Mouse (Mus musculus) lung, embryonic 15.5 days (tissue): ENCODE data around the gene Pabpn1. TPM values are rescaled to one million over a fixed set of nuclear protein-coding genes. Genes with fewer than 3 reads are reported as not detected.

Experiments
- ATAC-seq: fragments of 200-750 bp; cut with Nextera tagmentation; 2 replicates; pipeline ENCODE4 v1.8.0; 2017; ENCODE audit warnings: moderate number of reproducible peaks, borderline replicate concordance; ENCODE audit not compliant: low FRiP score, low TSS enrichment; ENCODE audit errors: extremely low read depth
- H3K27ac ChIP-seq: fragments of 300-500 bp; sonication (generic); 2 replicates; pipeline ENCODE4 v1.5.1; 2015; ENCODE audit warnings: moderate library complexity, mild to moderate bottlenecking, inconsistent platforms
- H3K27me3 ChIP-seq: fragments of 300-500 bp; sonication (generic); 2 replicates; pipeline ENCODE4 v1.6.1; 2015; ENCODE audit warnings: inconsistent platforms
- H3K36me3 ChIP-seq: fragments of 300-500 bp; sonication (generic); 2 replicates; pipeline ENCODE4 v1.6.1; 2015; ENCODE audit warnings: inconsistent platforms
- H3K4me1 ChIP-seq: fragments of 300-500 bp; sonication (generic); 2 replicates; pipeline ENCODE4 v1.6.1; 2015; ENCODE audit warnings: inconsistent platforms
- H3K4me2 ChIP-seq: fragments of 300-500 bp; sonication (generic); 2 replicates; pipeline ENCODE4 v1.6.1; 2015; ENCODE audit warnings: inconsistent platforms, mild to moderate bottlenecking, moderate library complexity
- H3K4me3 ChIP-seq: fragments of 300-500 bp; sonication (generic); 2 replicates; pipeline ENCODE4 v1.5.1; 2015; ENCODE audit warnings: mild to moderate bottlenecking, inconsistent platforms
- H3K9ac ChIP-seq: fragments of 300-500 bp; sonication (generic); 2 replicates; pipeline ENCODE4 v1.6.1; 2015; ENCODE audit warnings: inconsistent platforms
- H3K9me3 ChIP-seq: fragments of 300-500 bp; sonication (generic); 2 replicates; pipeline ENCODE4 v1.6.1; 2016; ENCODE audit warnings: inconsistent platforms
- WGBS: fragments of 180-500 bp; shearing (Covaris S2); methylation state at CpG from one replicate; pipeline ENCODE4 v1.1.7; 2015; 5-methylcytosine and 5-hydroxymethylcytosine counted together
- polyA plus RNA-seq: library from polyadenylated mRNA; unstranded; fragments of >200 nt; fragmentation: Nextera tagmentation; extraction: Ambion mirVana; gene quantifications from 2 replicates; pipeline ENCODE4 v1.2.1, GENCODE M21; 2015

The Pabpn1 gene
- polyA plus RNA-seq, 1 experiment from 2014 or later: 102 TPM

- no peak for ATAC-seq
- Histone ChIP-seq H3K4me3 (no peak overlapping the region), H3K9me3 (no peaks in the 10 kb centered on the region), H3K27me3 (no peaks in the 10 kb centered on the region), H3K9ac (no peak overlapping the region), H3K36me3 (peaks cover 40% of the 10 kb centered on the region), H3K27ac (no peak overlapping the region), H3K4me2 (no peak overlapping the region), H3K4me1 (peaks cover 14% of the 10 kb centered on the region)
- 47% methylated on average over 2 of the region's 2 CpGs for WGBS
These were observed 5.1 kb downstream of the Pabpn1 start for GRCm38 (mm10) chr14:54897445-54897844.

GRCm38 (mm10) chr14:54900383-54900782, 8.1 kb downstream of the Pabpn1 start:
- Histone ChIP-seq H3K9me3 (no peaks in the 10 kb centered on the region), H3K36me3 (peaks cover 40% of the 10 kb centered on the region), H3K4me2 (no peak overlapping the region), H3K4me3 (no peak overlapping the region), H3K4me1 (peaks cover 7% of the 10 kb centered on the region), H3K27ac (no peak overlapping the region), H3K27me3 (no peaks in the 10 kb centered on the region), H3K9ac (no peak overlapping the region)
- 1% methylated on average over 3 of the region's 3 CpGs for WGBS
- ATAC-seq: peak; percentile 41; the same call in 1 of the 2 replicates

- Histone ChIP-seq H3K27ac (no peak overlapping the region), H3K36me3 (peaks cover 27% of the 10 kb centered on the region), H3K9me3 (no peaks in the 10 kb centered on the region), H3K9ac (no peak overlapping the region), H3K27me3 (no peaks in the 10 kb centered on the region), H3K4me3 (no peak overlapping the region), H3K4me1 (0 out of 2 replicates have a peak, but pooled peaks cover 3% of the 10 kb centered on the region), H3K4me2 (no peak overlapping the region)
- 89% methylated on average over 4 of the region's 4 CpGs for WGBS
- no peak for ATAC-seq
These were observed 11.3 kb downstream of the Pabpn1 start for GRCm38 (mm10) chr14:54903641-54904040.

GRCm38 (mm10) chr14:54908682-54909081, 16.4 kb downstream of the Pabpn1 start:
- H3K4me3 ChIP-seq: no peak overlapping the region
- peaks cover 13% of the 10 kb centered on the region for H3K4me1 ChIP-seq
- no peak overlapping the region for H3K27ac ChIP-seq
- ATAC-seq: no peak
- no peak overlapping the region for H3K9ac ChIP-seq
- H3K27me3 ChIP-seq: no peaks in the 10 kb centered on the region
- no peaks in the 10 kb centered on the region for H3K9me3 ChIP-seq
- H3K4me2 ChIP-seq: no peak overlapping the region
- H3K36me3 ChIP-seq: peaks cover 27% of the 10 kb centered on the region
- 72% methylated on average over 7 of the region's 7 CpGs for WGBS

DNA sequence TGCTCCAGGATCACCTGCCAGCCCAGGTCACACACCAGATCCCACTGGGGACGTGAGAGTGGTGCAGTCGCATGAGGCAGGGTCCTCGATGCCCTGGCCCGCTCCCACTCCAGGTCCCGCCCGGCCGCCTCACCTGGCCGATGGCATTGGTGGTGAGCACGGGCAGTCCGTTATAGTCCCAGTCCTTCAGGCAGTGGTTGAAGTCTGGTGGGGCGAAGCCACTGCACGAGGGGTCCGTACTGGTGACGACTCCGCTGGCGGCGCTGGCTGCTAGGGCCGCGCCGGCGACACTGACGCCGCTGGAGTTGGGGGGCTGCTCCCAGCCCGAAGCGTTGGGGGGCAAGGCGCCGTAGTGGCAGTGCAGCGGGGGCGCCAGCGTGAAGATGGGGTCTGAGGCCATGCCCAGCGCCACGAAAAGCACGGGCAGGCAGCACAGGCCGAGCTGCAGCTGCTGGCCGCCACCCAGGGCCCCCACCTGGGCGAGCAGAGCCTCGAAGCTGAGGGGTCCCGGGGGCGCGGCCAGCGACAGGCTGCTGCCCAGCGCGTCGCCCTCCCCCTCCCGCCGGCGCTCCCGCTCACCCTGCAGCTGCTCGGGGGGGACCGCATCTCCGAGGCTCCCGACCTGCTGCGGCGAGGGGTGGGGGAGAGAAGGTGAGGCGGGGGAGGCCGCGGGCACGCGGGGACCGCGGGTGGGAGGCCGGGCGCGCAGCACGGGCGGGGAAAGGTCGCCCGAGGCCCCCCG, 20.0 kb downstream of the Pabpn1 start:
- H3K9me3 ChIP-seq: no peaks in the 10 kb centered on the region
- H3K27me3 ChIP-seq: no peaks in the 10 kb centered on the region
- peaks cover 14% of the 10 kb centered on the region for H3K4me1 ChIP-seq
- peak overlapping the region; percentile 100 for H3K4me2 ChIP-seq
- H3K36me3 ChIP-seq: peaks cover 29% of the 10 kb centered on the region
- H3K27ac ChIP-seq: peak overlapping the region; percentile 55
- H3K4me3 ChIP-seq: peak overlapping the region; percentile 95
- peak; percentile 56 for ATAC-seq
- peak overlapping the region; percentile 93 for H3K9ac ChIP-seq
- 1% methylated on average over 60 of the region's 69 CpGs for WGBS

GRCm38 (mm10) chr14:54912886-54913285, 20.6 kb downstream of the Pabpn1 start, which contains the start of gene Slc22a17:
Slc22a17 (minus strand) TSS chr14:54913132.
- Histone ChIP-seq H3K27ac (peak within 1 kb of the TSS; percentile 55), H3K4me1 (peaks cover 14% of the 10 kb centered on the region), H3K4me3 (peak within 1 kb of the TSS; percentile 95), H3K27me3 (no peaks in the 10 kb centered on the region), H3K36me3 (peaks cover 28% of the 10 kb centered on the region), H3K9ac (peak within 1 kb of the TSS; percentile 93), H3K4me2 (peak within 1 kb of the TSS; percentile 100), H3K9me3 (no peaks in the 10 kb centered on the region)
- under 1% methylated on average over 27 of the region's 28 CpGs for WGBS
- peak; percentile 91 for ATAC-seq

GRCm38 (mm10) chr14:54913343-54913742, 21.0 kb downstream of the Pabpn1 start:
- H3K27me3 ChIP-seq: no peaks in the 10 kb centered on the region
- peak overlapping the region; percentile 93 for H3K9ac ChIP-seq
- peak overlapping the region; percentile 95 for H3K4me3 ChIP-seq
- peak overlapping the region; percentile 100 for H3K4me2 ChIP-seq
- 16% methylated on average over 10 of the region's 10 CpGs for whole genome bisulfite sequencing
- ATAC-seq: no peak
- H3K36me3 ChIP-seq: peaks cover 27% of the 10 kb centered on the region
- no peaks in the 10 kb centered on the region for H3K9me3 ChIP-seq
- H3K4me1 ChIP-seq: peaks cover 14% of the 10 kb centered on the region
- H3K27ac ChIP-seq: peak overlapping the region; percentile 12; the same call in 1 of the 2 replicates

GRCm38 (mm10) chr14:54920076-54920685, 27.9 kb downstream of the Pabpn1 start:
- Histone ChIP-seq H3K27ac (no peak overlapping the region), H3K36me3 (peaks cover 43% of the 10 kb centered on the region), H3K9me3 (no peaks in the 10 kb centered on the region), H3K4me2 (no peak overlapping the region), H3K27me3 (no peaks in the 10 kb centered on the region), H3K4me1 (peaks cover 16% of the 10 kb centered on the region), H3K9ac (no peak overlapping the region), H3K4me3 (no peak overlapping the region)
- 85% methylated on average over 16 of the region's 16 CpGs for WGBS
- no peak for ATAC-seq

DNA sequence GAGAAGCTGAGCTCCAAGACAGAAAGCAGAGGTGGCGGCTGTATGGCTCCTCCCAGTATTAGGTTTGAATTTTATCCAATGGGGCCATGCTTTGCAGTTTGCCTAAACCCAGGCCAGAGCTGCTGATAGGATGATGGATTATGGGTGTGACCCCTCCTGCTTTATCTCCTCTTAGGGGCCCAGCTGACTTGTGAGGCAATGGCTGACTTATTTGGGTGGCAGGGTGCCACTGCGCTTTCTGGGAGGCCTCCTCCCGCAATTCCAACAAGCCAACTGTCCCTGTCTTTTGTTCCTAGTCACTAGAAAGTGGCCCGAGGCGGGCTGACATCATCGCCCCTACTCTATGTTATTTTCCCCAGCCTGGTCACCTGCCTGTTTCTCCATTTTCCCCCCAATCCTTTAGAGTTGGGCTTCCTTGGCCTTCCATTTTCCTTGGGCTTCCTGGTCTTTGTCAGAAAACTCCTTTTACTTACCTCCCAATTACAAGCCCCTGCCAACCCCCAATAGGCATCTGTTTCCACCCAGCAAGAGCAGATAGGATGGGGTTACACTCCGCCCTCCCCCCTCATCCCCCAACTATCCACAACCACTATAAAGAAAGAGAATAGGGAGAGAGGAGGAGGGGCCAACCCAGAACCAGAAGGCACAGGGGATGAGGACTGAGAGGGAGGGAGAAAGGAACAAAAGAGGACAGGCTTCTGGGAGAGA, 32.5 kb downstream of the Pabpn1 start:
- Histone ChIP-seq H3K27ac (peak overlapping the region; percentile 98), H3K4me1 (peaks cover 36% of the 10 kb centered on the region), H3K27me3 (0 out of 2 replicates have a peak, but pooled peaks cover 8% of the 10 kb centered on the region), H3K9me3 (no peaks in the 10 kb centered on the region), H3K4me3 (peak overlapping the region; percentile 51), H3K9ac (peak overlapping the region; percentile 68), H3K4me2 (peak overlapping the region; percentile 79), H3K36me3 (peaks cover 14% of the 10 kb centered on the region)
- WGBS: 21% methylated on average over 7 of the region's 7 CpGs
- ATAC-seq: peak; percentile 25; the same call in 1 of the 2 replicates

- Histone ChIP-seq H3K27me3 (0 out of 2 replicates have a peak, but pooled peaks cover 8% of the 10 kb centered on the region), H3K9me3 (no peaks in the 10 kb centered on the region), H3K4me1 (peaks cover 36% of the 10 kb centered on the region), H3K4me2 (peak within 1 kb of the TSS; percentile 79), H3K36me3 (peaks cover 7% of the 10 kb centered on the region), H3K4me3 (peak within 1 kb of the TSS; percentile 51), H3K27ac (peak within 1 kb of the TSS; percentile 98), H3K9ac (peak within 1 kb of the TSS; percentile 68)
- ATAC-seq: peak; percentile 60
- 2% methylated on average over 57 of the region's 57 CpGs for WGBS
These were observed 33.3 kb downstream of the Pabpn1 start, which contains the start of gene Efs for GRCm38 (mm10) chr14:54925349-54926342. Efs (minus strand) TSS chr14:54926126.
